Mouse (Mus musculus): Measurements from ENCODE around the gene Tent2. TPM values are rescaled to one million over a fixed set of nuclear protein-coding genes. Genes with fewer than 3 reads are reported as not detected.

The Tent2 gene
- total RNA-seq, 2 experiments from 2014 or later: 56.7 to 58.5 TPM

- peak; percentile 61 to 81 for DNase-seq (ENCODE audit: low spot score in 2 of 2)
Observed at GRCm38 (mm10) chr13:93144336-93145167, 47.6 kb downstream of the Tent2 start, which contains the start of gene Cmya5. Gene Cmya5 (minus strand): TSS chr13:93144724.

- no peak for DNase-seq (ENCODE audit: low spot score in 2 of 2)
Observed at GRCm38 (mm10) chr13:93143819-93144283, 48.3 kb downstream of the Tent2 start.

DNA sequence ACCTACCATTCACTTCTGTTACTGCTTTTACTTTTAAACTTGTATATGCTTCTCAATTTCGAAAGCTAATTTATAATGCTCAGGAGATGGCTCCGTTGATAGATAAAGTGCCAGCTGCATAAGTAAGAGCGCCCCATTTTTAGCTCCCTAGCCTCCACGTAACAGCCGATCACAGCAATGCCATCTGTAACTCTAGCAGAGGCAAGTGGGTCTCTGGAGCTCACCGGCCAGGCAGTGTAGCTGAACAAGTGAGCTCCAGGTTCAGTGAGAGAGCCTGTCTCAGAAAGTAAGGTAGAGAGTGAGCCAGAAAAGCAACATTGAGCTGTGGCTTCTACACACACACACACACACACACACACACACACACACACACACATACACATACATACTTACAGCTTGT, 51.0 kb downstream of the Tent2 start:
- no peak for DNase-seq (ENCODE audit: low spot score in 2 of 2)

DNA sequence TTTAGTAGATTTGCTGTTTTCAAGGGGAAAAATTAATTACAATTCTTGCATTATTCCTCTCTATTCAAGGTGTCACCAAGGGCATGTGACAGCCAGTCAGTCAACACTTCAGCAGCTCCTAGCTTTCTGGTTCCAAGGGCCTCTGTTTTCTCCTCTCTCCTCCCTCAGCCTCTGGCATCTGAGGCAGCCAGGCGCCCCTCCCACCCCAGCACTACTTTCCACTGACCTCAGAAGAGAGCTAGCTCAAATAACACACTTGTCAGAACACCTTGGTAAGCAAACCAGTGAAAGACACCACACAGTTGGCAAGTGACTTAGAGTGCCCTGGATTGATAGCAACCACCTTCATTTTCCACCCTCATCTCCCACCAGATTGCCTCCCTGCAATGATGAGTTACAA, 54.1 kb downstream of the Tent2 start:
- no peak for DNase-seq (ENCODE audit: low spot score in 2 of 2)

- no peak for DNase-seq (ENCODE audit: low spot score in 2 of 2)
Observed at GRCm38 (mm10) chr13:93137098-93137497, 55.1 kb downstream of the Tent2 start.

DNA sequence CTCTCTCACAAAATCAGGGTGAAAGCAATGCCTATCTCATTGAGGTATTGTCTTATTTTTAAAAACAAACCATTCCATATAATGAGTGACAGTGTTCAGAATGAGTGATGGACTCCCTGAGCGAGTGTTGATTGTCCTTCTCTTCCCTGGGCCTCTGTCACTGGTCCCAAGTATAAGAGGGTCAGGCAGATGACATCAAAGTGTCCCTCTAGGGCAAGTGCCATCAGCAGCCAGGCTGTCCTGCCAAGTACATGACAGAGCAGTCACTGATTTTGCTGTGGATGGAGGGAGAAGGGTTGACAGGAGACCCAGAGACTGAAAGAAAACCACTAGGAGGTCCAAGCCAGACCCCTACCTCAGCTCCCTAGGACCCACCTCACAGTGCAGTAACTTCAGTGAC, 55.9 kb downstream of the Tent2 start:
- DNase-seq (ENCODE audit: low spot score in 2 of 2): no peak

DNA sequence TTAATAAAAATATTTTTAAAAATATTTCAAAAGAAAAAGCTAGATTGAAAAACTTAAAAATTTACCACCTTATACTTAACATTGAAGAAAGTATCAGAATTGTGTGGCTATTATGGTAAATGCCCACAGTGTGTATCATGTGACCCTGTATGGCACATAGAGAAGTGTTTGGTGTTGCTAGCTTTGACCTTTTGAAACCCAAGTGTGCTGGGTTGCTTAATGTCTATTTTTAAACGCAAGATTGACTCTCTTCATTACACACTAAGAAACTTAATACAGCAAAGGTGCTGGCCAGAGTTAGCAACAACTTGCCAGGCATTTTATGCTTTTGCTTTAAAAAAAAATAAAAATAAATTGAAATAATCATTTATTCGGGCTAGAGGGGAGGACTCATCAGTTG, 56.7 kb downstream of the Tent2 start:
- no peak for DNase-seq (ENCODE audit: low spot score in 2 of 2)

DNA sequence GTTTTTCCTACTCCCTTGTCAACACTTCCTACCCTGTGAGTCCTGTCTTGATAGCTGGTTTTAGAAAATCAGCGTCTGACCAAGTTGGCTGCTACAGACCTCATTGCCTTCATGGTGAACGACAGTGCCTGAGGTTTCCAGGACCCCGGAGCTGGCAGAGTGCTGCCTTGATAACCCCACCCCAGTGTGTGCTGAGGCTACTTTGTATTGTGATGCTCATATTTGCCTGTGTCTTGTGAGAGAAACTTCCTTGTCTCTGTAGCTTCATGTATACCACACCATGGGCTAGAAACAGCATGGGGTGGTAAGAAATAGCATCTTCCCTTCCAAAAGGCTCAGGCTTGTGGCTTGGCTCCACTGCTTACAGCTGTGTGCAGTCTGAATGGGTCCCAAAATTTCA, 61.5 kb downstream of the Tent2 start:
- no peak for DNase-seq (ENCODE audit: low spot score in 2 of 2)

GRCm38 (mm10) chr13:93128961-93129360, 63.2 kb downstream of the Tent2 start:
- DNase-seq (ENCODE audit: low spot score in 2 of 2): no peak

- no peak for DNase-seq (ENCODE audit: low spot score in 2 of 2)
Observed at GRCm38 (mm10) chr13:93128111-93128860, 63.9 kb downstream of the Tent2 start.

GRCm38 (mm10) chr13:93122321-93122720, 69.9 kb downstream of the Tent2 start:
- no peak for DNase-seq (ENCODE audit: low spot score in 2 of 2)

DNA sequence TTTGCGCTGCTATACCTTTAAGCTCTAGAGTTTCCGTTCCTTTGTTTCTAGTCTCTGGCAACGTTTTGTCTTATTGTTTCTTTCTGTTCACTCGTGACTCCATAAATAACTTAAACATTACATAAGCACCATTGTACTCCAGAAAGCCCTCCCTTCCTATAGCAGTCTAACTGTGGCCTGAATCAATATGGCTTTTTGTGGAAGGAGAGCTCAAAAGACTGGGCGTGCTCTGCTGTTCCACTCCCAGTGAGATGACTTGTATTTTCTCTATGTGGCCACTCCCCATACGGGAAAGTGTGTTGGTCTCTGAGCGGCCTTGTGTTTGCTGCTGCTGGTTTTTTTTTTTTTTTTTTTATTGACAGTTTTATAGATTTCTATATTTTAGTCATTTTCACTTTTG, 74.9 kb downstream of the Tent2 start:
- no peak for DNase-seq (ENCODE audit: low spot score in 2 of 2)

- no peak for DNase-seq (ENCODE audit: low spot score in 2 of 2)
Observed at GRCm38 (mm10) chr13:93102340-93103090, 89.7 kb downstream of the Tent2 start.

GRCm38 (mm10) chr13:93098596-93098995, 93.6 kb downstream of the Tent2 start:
- no peak for DNase-seq (ENCODE audit: low spot score in 2 of 2)

DNA sequence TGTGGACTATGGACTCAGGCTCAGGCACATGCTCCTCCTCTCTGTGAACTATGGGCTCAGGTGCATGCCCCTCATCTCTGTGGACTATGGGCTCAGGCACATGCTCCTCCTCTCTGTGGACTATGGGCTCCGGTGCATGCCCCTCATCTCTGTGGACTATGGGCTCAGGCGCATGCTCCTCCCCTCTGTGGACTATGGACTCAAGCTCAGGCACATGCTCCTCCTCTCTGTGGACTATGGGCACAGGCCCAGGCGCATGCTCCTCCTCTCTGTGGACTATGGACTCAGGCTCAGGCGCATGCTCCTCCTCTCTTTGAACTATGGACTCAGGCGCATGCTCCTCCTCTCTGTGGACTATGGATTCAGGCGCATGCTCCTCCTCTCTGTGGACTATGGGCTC, 95.5 kb downstream of the Tent2 start:
- DNase-seq (ENCODE audit: low spot score in 2 of 2): no peak

Other genes starting within 250 kb of the Tent2 start
- 1 to 10 TPM; 3.7 to 7.3 TPM for gene Cmya5, start 47.7 kb downstream of the Tent2 start, total RNA-seq (2021)
- gene Homer1, start 107.2 kb upstream of the Tent2 start, total RNA-seq (2021): 10 to 100 TPM; 16.7 to 18.2 TPM